Mouse (Mus musculus) forebrain, embryonic 12.5 days (tissue): ENCODE data around the gene Tec. TPM values are rescaled to one million over a fixed set of nuclear protein-coding genes. Genes with fewer than 3 reads are reported as not detected.

Source experiments
- ATAC-seq: fragments of 200-750 bp; cut with Nextera tagmentation; 2 replicates; pipeline ENCODE4 v1.8.0; 2017; ENCODE audit warnings: moderate TSS enrichment; ENCODE audit not compliant: low FRiP score
- H3K27ac ChIP-seq: fragments of 300-500 bp; sonication (generic); 2 replicates; pipeline ENCODE4 v1.5.1; 2016; ENCODE audit warnings: mild to moderate bottlenecking
- H3K27me3 ChIP-seq: fragments of 300-500 bp; sonication (generic); 2 replicates; pipeline ENCODE4 v1.6.1; 2016; ENCODE audit warnings: mild to moderate bottlenecking
- H3K36me3 ChIP-seq: fragments of 300-500 bp; sonication (generic); replicated peaks from 2 replicates; pipeline ENCODE4 v1.6.1; 2016; ENCODE audit warnings: mild to moderate bottlenecking
- H3K4me1 ChIP-seq: fragments of 300-500 bp; sonication (generic); 2 replicates; pipeline ENCODE4 v1.6.1; 2016
- H3K4me2 ChIP-seq: fragments of 300-500 bp; sonication (generic); 2 replicates; pipeline ENCODE4 v1.6.1; 2016; ENCODE audit warnings: mild to moderate bottlenecking, moderate library complexity
- H3K4me3 ChIP-seq: fragments of 300-500 bp; sonication (generic); replicated peaks from 2 replicates; pipeline ENCODE4 v1.5.1; 2016; ENCODE audit warnings: mild to moderate bottlenecking
- H3K9ac ChIP-seq: fragments of 300-500 bp; sonication (generic); 2 replicates; pipeline ENCODE4 v1.6.1; 2016; ENCODE audit warnings: mild to moderate bottlenecking
- H3K9me3 ChIP-seq: fragments of 300-500 bp; sonication (generic); 2 replicates; pipeline ENCODE4 v1.6.1; 2016
- WGBS: fragments of 180-500 bp; shearing (Covaris S2); methylation state at CpG from one replicate; pipeline ENCODE4 v1.1.7; 2016; 5-methylcytosine and 5-hydroxymethylcytosine counted together
- polyA plus RNA-seq: library from polyadenylated mRNA; unstranded; fragments of >200 nt; fragmentation: Nextera tagmentation; extraction: Ambion mirVana; gene quantifications from 2 replicates; pipeline ENCODE4 v1.2.1, GENCODE M21; 2016

Tec gene
- polyA plus RNA-seq, 1 experiment from 2014 or later: 3.4 TPM

DNA sequence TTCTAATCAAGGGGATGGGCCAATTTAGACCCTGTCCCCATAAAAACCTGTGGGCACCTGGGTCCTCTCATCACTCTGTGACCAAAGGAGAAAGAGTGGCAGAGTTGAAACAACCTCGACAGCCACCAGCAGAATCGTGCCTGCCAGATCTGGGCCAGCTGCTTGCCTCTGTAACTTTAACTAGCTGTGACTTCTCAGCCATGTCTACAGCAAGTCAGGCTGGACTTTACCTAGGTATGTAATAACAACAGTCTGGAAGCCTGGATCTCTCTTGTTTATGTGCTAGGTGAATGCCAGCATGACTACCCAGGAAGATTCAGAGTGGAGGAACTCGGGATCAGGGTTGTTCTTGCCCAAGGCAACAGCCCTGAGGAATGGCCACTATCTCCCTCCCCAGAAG lies 83.6 kb downstream of the Tec start:
- Histone ChIP-seq H3K36me3 (no peaks in the 10 kb centered on the region), H3K27ac (no peak overlapping the region), H3K9ac (no peak overlapping the region), H3K4me1 (no peaks in the 10 kb centered on the region), H3K27me3 (no peaks in the 10 kb centered on the region), H3K4me3 (no peak overlapping the region), H3K4me2 (no peak overlapping the region), H3K9me3 (no peaks in the 10 kb centered on the region)
- WGBS: 86% methylated on average over 3 of the region's 3 CpGs
- no peak for ATAC-seq

- Histone ChIP-seq H3K36me3 (no peaks in the 10 kb centered on the region), H3K9me3 (no peaks in the 10 kb centered on the region), H3K9ac (no peak overlapping the region), H3K4me3 (no peak overlapping the region), H3K27me3 (no peaks in the 10 kb centered on the region), H3K4me1 (no peaks in the 10 kb centered on the region), H3K4me2 (no peak overlapping the region), H3K27ac (no peak overlapping the region)
- no peak for ATAC-seq
- WGBS: 94% methylated on average over 8 of the region's 8 CpGs
These were observed 84.3 kb downstream of the Tec start for GRCm38 (mm10) chr5:72783957-72784356.

DNA sequence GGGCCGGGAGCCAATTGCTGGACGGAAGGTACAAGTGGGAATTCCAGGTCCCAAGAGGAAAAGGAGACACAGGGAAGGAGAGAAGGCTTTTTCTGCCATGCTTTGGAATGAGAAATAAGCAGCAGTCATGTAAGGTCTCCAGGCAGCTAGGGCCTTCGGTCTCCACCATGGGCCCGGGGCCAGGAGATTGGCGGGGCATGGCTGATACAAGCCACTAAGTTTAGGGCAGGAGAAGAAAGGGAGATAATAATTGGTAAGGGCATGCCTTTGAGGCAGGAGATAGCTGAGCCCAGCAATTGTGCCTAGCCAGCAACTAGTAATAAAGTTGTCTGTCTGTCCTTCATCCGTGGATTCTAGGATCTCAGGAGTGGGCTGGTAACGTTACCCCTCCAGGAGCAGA lies 85.2 kb downstream of the Tec start:
- WGBS: 92% methylated on average over 7 of the region's 7 CpGs
- Histone ChIP-seq H3K27me3 (no peaks in the 10 kb centered on the region), H3K9ac (no peak overlapping the region), H3K4me1 (no peaks in the 10 kb centered on the region), H3K36me3 (no peaks in the 10 kb centered on the region), H3K27ac (no peak overlapping the region), H3K4me3 (no peak overlapping the region), H3K9me3 (no peaks in the 10 kb centered on the region), H3K4me2 (no peak overlapping the region)
- ATAC-seq: no peak

- no peaks in the 10 kb centered on the region for H3K9me3 ChIP-seq
- H3K4me1 ChIP-seq: no peaks in the 10 kb centered on the region
- WGBS: 82% methylated on average over 11 of the region's 11 CpGs
- H3K27me3 ChIP-seq: no peaks in the 10 kb centered on the region
- no peak overlapping the region for H3K9ac ChIP-seq
- no peak overlapping the region for H3K4me2 ChIP-seq
- ATAC-seq: no peak
- H3K4me3 ChIP-seq: no peak overlapping the region
- no peaks in the 10 kb centered on the region for H3K36me3 ChIP-seq
- H3K27ac ChIP-seq: no peak overlapping the region
These were observed 86.5 kb downstream of the Tec start for GRCm38 (mm10) chr5:72781776-72782175.

DNA sequence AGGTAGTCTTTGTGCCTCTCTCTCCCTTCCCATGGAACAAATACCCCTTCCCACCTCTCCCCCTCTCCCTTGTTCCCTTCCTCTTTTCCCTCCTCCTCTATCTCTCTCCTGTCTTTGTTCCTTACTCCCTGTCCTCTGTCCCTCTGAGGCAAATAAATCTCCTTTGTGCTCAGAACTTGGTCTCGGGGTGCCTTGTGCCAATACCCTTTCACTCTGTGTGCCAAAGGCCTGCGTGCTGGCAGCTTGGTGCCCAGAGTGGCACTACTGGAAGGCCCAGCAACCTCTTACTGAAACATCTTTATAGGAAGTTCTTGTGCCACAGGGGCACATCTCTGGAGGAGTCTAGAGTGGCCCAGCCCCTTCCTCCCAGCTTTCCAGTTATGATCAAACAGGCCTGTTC lies 91.7 kb downstream of the Tec start:
- no peaks in the 10 kb centered on the region for H3K36me3 ChIP-seq
- H3K4me1 ChIP-seq: no peaks in the 10 kb centered on the region
- no peak overlapping the region for H3K4me2 ChIP-seq
- H3K9me3 ChIP-seq: no peaks in the 10 kb centered on the region
- no peaks in the 10 kb centered on the region for H3K27me3 ChIP-seq
- ATAC-seq: no peak
- 85% methylated on average over 2 of the region's 2 CpGs for WGBS
- H3K27ac ChIP-seq: no peak overlapping the region
- H3K4me3 ChIP-seq: no peak overlapping the region
- H3K9ac ChIP-seq: no peak overlapping the region

DNA sequence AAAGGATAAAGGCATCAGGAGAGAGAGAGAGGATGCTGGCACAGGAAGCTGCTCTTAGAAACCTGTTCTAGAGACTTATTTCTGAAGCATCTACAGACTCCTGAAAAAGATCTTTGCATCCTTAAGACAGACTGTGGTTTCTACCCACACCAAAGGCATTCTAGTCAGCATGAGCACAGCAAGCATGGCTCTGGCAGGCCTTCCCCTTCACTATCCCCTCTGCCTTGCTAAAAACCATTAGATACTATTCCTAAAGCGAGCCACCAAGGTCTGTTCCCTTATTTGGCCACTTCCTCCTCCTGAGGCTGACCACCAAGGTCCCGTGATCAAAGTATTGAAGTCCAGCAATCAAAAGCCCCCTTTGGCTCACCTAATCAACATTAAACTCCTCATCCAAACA lies 92.2 kb downstream of the Tec start:
- Histone ChIP-seq H3K27ac (no peak overlapping the region), H3K36me3 (no peaks in the 10 kb centered on the region), H3K27me3 (no peaks in the 10 kb centered on the region), H3K9me3 (no peaks in the 10 kb centered on the region), H3K9ac (no peak overlapping the region), H3K4me2 (no peak overlapping the region), H3K4me1 (no peaks in the 10 kb centered on the region), H3K4me3 (no peak overlapping the region)
- WGBS: 85% methylated on average over 2 of the region's 2 CpGs
- ATAC-seq: no peak

DNA sequence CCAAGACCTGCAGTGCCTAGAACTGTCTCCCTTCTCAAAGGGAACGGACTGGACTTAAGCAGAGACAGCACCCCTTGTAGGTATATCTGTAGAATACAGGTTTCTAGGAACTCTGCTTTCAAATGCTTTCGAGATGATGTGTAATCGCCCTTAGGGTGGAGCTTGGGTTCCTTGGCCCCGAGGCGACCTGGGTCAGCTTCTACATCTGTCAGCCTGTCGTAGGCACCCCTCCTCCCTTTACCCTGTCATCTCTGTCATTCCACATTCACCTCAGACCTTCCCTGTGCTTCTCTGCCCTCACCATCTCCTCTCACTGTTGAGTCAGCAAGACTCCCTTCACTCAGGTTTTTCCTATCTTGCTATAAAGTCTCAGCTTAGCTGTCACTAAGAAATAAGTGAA lies 98.4 kb downstream of the Tec start:
- no peak overlapping the region for H3K4me2 ChIP-seq
- H3K4me1 ChIP-seq: no peaks in the 10 kb centered on the region
- H3K27ac ChIP-seq: no peak overlapping the region
- 84% methylated on average over 6 of the region's 6 CpGs for WGBS
- H3K4me3 ChIP-seq: no peak overlapping the region
- H3K27me3 ChIP-seq: no peaks in the 10 kb centered on the region
- no peaks in the 10 kb centered on the region for H3K36me3 ChIP-seq
- no peak for ATAC-seq
- no peaks in the 10 kb centered on the region for H3K9me3 ChIP-seq
- no peak overlapping the region for H3K9ac ChIP-seq

- Histone ChIP-seq H3K36me3 (no peaks in the 10 kb centered on the region), H3K27me3 (no peaks in the 10 kb centered on the region), H3K9me3 (no peaks in the 10 kb centered on the region), H3K27ac (no peak overlapping the region), H3K9ac (no peak overlapping the region), H3K4me2 (no peak overlapping the region), H3K4me3 (no peak overlapping the region), H3K4me1 (peaks cover 6% of the 10 kb centered on the region; the same call in 1 of the 2 replicates)
- ATAC-seq: no peak
- WGBS: 95% methylated on average over 5 of the region's 5 CpGs
These were observed 104.7 kb downstream of the Tec start for GRCm38 (mm10) chr5:72763546-72763945.

DNA sequence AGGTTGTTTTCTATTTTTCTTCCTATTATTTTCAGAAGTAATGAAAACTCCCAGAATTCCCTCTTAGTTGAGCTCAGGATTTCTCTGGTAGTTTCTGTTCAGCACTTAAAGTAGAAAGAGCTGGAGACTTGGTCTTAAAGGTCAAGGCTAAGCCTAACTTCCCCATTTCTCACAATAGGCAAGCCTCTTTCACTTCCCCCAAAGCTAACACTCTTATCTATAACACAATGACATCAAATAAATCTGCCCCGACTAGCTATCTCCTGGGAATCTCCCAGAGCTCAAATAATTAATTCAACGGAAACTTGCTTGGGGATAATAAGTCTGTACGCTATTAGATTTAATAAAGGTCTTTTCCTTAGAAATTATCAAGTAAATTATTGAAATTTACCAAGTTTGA lies 105.3 kb downstream of the Tec start:
- H3K27ac ChIP-seq: no peak overlapping the region
- H3K9ac ChIP-seq: no peak overlapping the region
- no peak overlapping the region for H3K4me3 ChIP-seq
- WGBS: 75% methylated on average over 3 of the region's 3 CpGs
- no peaks in the 10 kb centered on the region for H3K27me3 ChIP-seq
- H3K4me2 ChIP-seq: no peak overlapping the region
- H3K36me3 ChIP-seq: no peaks in the 10 kb centered on the region
- ATAC-seq: no peak
- H3K9me3 ChIP-seq: no peaks in the 10 kb centered on the region
- peaks cover 6% of the 10 kb centered on the region; the same call in 1 of the 2 replicates for H3K4me1 ChIP-seq

DNA sequence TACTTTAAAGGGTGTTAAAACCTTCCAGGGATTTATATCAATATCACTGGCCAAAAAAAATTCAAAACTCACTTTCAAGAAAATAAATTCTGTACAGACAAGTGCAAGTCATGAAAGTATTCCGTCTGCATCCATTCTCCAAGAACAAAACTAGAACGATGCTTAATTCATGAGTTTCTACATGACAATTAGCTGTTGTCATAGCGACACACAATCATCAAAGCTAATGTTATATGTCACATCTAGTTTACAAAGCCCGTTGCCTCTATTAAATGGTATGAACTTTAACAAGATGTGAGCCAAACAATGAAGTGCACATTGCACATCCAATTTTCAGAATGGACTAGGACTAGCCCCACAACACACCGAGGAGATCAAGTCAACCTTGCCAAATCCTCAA lies 106.5 kb downstream of the Tec start:
- Histone ChIP-seq H3K4me1 (peaks cover 6% of the 10 kb centered on the region; the same call in 1 of the 2 replicates), H3K27me3 (no peaks in the 10 kb centered on the region), H3K9ac (no peak overlapping the region), H3K4me3 (no peak overlapping the region), H3K36me3 (no peaks in the 10 kb centered on the region), H3K4me2 (no peak overlapping the region), H3K27ac (no peak overlapping the region), H3K9me3 (no peaks in the 10 kb centered on the region)
- no peak for ATAC-seq
- 42% methylated on average over 5 of the region's 5 CpGs for WGBS

- Histone ChIP-seq H3K27ac (no peak overlapping the region), H3K36me3 (no peaks in the 10 kb centered on the region), H3K9me3 (no peaks in the 10 kb centered on the region), H3K27me3 (no peaks in the 10 kb centered on the region), H3K9ac (no peak overlapping the region), H3K4me1 (peaks cover 6% of the 10 kb centered on the region; the same call in 1 of the 2 replicates), H3K4me2 (no peak overlapping the region), H3K4me3 (no peak overlapping the region)
- WGBS: 85% methylated on average over 5 of the region's 5 CpGs
- ATAC-seq: no peak
These were observed 107.0 kb downstream of the Tec start for GRCm38 (mm10) chr5:72761237-72761636.

GRCm38 (mm10) chr5:72758925-72759924 lies 109.1 kb downstream of the Tec start:
- no peak overlapping the region for H3K9ac ChIP-seq
- no peak overlapping the region for H3K4me2 ChIP-seq
- H3K4me1 ChIP-seq: peaks cover 6% of the 10 kb centered on the region; the same call in 1 of the 2 replicates
- no peaks in the 10 kb centered on the region for H3K36me3 ChIP-seq
- no peaks in the 10 kb centered on the region for H3K9me3 ChIP-seq
- 81% methylated on average over 13 of the region's 13 CpGs for WGBS
- no peaks in the 10 kb centered on the region for H3K27me3 ChIP-seq
- no peak overlapping the region for H3K27ac ChIP-seq
- ATAC-seq: no peak
- no peak overlapping the region for H3K4me3 ChIP-seq
